Mouse (Mus musculus) MEL (cell line): ENCODE results near the gene Zmym6.

Source experiments
- BHLHE40 ChIP-seq: IDR thresholded peaks from 2 replicates; pipeline ENCODE4 v1.6.1; 2012; ENCODE audit warnings: low read depth, mild to moderate bottlenecking, inconsistent platforms, low read length, improper control_type of control experiment, borderline replicate concordance
- CTCF ChIP-seq, 3 experiments: IDR thresholded peaks in 2 of 3; conservative IDR thresholded peaks in 1 of 3; 2 replicates each; pipeline ENCODE4 v1.5.1; 2011 to 2012; ENCODE audit warnings: low read length in 3 of 3, low read depth in 2 of 3, mild to moderate bottlenecking in 2 of 3, improper control_type of control experiment in 1 of 3, inconsistent platforms in 1 of 3, mixed read lengths in 1 of 3, moderate library complexity in 1 of 3; ENCODE audit not compliant: control insufficient read depth in 1 of 3, insufficient read depth in 1 of 3, poor library complexity in 1 of 3, severe bottlenecking in 1 of 3
- EP300 ChIP-seq, 2 experiments: IDR thresholded peaks; 2 replicates each; pipeline ENCODE4 v1.6.1; 2011; ENCODE audit warnings: improper control_type of control experiment in 2 of 2, low read length in 2 of 2, low read depth in 1 of 2, mild to moderate bottlenecking in 1 of 2
- GATA1 ChIP-seq: IDR thresholded peaks from 2 replicates; pipeline ENCODE4 v1.6.1; 2011; ENCODE audit warnings: low read depth, low read length, improper control_type of control experiment
- HCFC1 ChIP-seq: IDR thresholded peaks from 2 replicates; pipeline ENCODE4 v1.6.1; 2012; ENCODE audit warnings: low read depth, mild to moderate bottlenecking, inconsistent platforms, low read length, improper control_type of control experiment, moderate library complexity
- MAFK ChIP-seq: IDR thresholded peaks from 2 replicates; pipeline ENCODE4 v1.6.1; 2011; ENCODE audit warnings: low read depth, mild to moderate bottlenecking, low read length, improper control_type of control experiment, borderline replicate concordance
- POLR2A ChIP-seq, 2 experiments: IDR thresholded peaks; 2 replicates each; pipeline ENCODE4 v1.6.1; 2011 to 2012; ENCODE audit warnings: low read length in 2 of 2, mild to moderate bottlenecking in 2 of 2, control low read depth in 1 of 2, improper control_type of control experiment in 1 of 2, low read depth in 1 of 2, moderate library complexity in 1 of 2; ENCODE audit not compliant: control insufficient read depth in 1 of 2, insufficient read depth in 1 of 2, poor library complexity in 1 of 2
- POLR2AphosphoS2 ChIP-seq: IDR thresholded peaks from 2 replicates; pipeline ENCODE4 v1.6.1; 2011; ENCODE audit warnings: low read length, improper control_type of control experiment
- POLR2AphosphoS5 ChIP-seq: IDR thresholded peaks from 2 replicates; pipeline ENCODE4 v1.6.1; 2012; ENCODE audit warnings: low read depth, borderline replicate concordance, mild to moderate bottlenecking, inconsistent platforms, low read length, moderate library complexity, mixed read lengths
- TAL1 ChIP-seq: IDR thresholded peaks from 2 replicates; pipeline ENCODE4 v1.6.1; 2012; ENCODE audit warnings: mild to moderate bottlenecking, inconsistent platforms, low read length, moderate library complexity, mixed read lengths
- USF2 ChIP-seq, 2 experiments: IDR thresholded peaks; 2 replicates each; pipeline ENCODE4 v1.6.1; 2011 to 2012; ENCODE audit warnings: improper control_type of control experiment in 2 of 2, low read length in 2 of 2, borderline replicate concordance in 1 of 2, inconsistent platforms in 1 of 2, low read depth in 1 of 2, mild to moderate bottlenecking in 1 of 2; ENCODE audit not compliant: insufficient read depth in 1 of 2
- ZC3H11A ChIP-seq: IDR thresholded peaks from 2 replicates; pipeline ENCODE4 v1.6.1; 2012; ENCODE audit warnings: low read depth, mild to moderate bottlenecking, inconsistent platforms, low read length, improper control_type of control experiment
- ZNF384 ChIP-seq: IDR thresholded peaks from 2 replicates; pipeline ENCODE4 v1.6.1; 2012; ENCODE audit warnings: low read depth, mild to moderate bottlenecking, inconsistent platforms, low read length, improper control_type of control experiment

GRCm38 (mm10) chr4:127074915-127075314, 2.3 kb upstream of the Zmym6 start:
- TF ChIP-seq USF2 (IDR thresholded peaks at IDR 0.05; ENCODE audit: borderline replicate concordance in 1 of 2, insufficient read depth in 1 of 2, low read depth in 1 of 2, low read length in 2 of 2) (no peak), POLR2A (IDR thresholded peaks at IDR 0.05; ENCODE audit: control insufficient read depth in 1 of 2, insufficient read depth in 1 of 2, low read depth in 1 of 2, low read length in 2 of 2, poor library complexity in 1 of 2) (no peak), HCFC1 (no peak), CTCF (IDR thresholded peaks at IDR 0.05 in 2 of 3, conservative IDR thresholded peaks at IDR 0.05 in 1 of 3; ENCODE audit: control insufficient read depth in 1 of 3, insufficient read depth in 1 of 3, low read depth in 2 of 3, low read length in 3 of 3, poor library complexity in 1 of 3, severe bottlenecking in 1 of 3) (peak in 2 of 3 experiments; percentile 18 to 29; a peak in 3 of 6 replicates), ZNF384 (no peak), EP300 (IDR thresholded peaks at IDR 0.05; ENCODE audit: low read depth in 1 of 2, low read length in 2 of 2) (no peak), TAL1 (no peak), MAFK (no peak), BHLHE40 (no peak), ZC3H11A (no peak), POLR2AphosphoS5 (no peak), POLR2AphosphoS2 (no peak), GATA1 (no peak)
